Comparison of ENCODE assay signal across 11 mouse cellular contexts in the genomic region with DNA sequence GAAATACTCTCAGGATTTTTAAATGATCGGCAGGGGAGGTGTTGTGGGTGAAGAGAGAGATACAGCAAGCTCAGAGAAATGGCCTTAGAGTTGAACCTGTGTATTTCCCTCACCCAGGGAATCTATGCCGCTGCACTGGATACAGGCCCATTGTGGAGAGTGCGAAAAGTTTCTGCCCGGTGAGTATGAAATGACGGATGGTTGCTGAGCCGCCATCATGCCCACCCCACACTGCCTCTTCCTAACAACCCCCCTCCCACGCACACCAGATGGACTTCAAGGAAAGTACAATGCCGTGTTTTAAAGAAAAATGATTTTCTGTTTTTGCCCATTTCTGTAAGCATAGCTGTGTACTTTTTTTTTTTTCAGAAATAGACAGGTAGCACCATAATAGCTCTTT. TPM values are rescaled to one million over a fixed set of nuclear protein-coding genes. Genes with fewer than 3 reads are reported as not detected.
"Had no signal": no experiment of that assay in that cellular context is flagged by ENCODE, and none has a peak within 500 bp of the region (broad histone marks: within the 10 kb centered on the region; RNA-seq: fewer than 3 reads in every experiment).

No protein-coding gene starts in this region.

- DNase-seq: liver, embryonic 13.5 days; liver, postnatal 0 days; lung, adult 2 months; lung, postnatal 14 days; lung, postnatal 36 days; right cerebral cortex, postnatal 25 days; thymus, adult 2 months; thymus, postnatal 25 days had no signal

RNA-seq across cellular contexts. Expression of gene Aox3, which starts 12.0 kb away (rescaled TPM):
- total RNA-seq: megakaryocyte progenitor cell, adult 5-6 weeks; midbrain, postnatal 0 days; neutrophil, adult 5-6 weeks had no signal
